Mouse (Mus musculus) CH12.LX (cell line): ENCODE measurements around the gene Lcn10. TPM values are rescaled to one million over a fixed set of nuclear protein-coding genes. Genes with fewer than 3 reads are reported as not detected.
A peak's percentile ranks its signal among the peaks of the same experiment; 100 is the strongest.
"Not testable (repeated sequence)": the region's sequence is repeated elsewhere in the genome, so short reads cannot be mapped to it uniquely, and the experiment has no call there.

ENCODE experiments used
- DNase-seq: peaks from one replicate; pipeline ENCODE4 v3.0.0-alpha.2; 2013; ENCODE audit errors: extremely low read depth
- H3K27ac ChIP-seq: 2 replicates; pipeline ENCODE4 v1.5.1; 2012; ENCODE audit warnings: low read depth, mild to moderate bottlenecking, control low read depth, moderate library complexity; ENCODE audit not compliant: insufficient read depth
- H3K27me3 ChIP-seq: replicated peaks from 2 replicates; pipeline ENCODE3; 2012; ENCODE audit warnings: inconsistent platforms
- H3K36me3 ChIP-seq, 2 experiments: replicated peaks in 1 of 2; 2 replicates each; pipeline versions ENCODE3 to v1.6.1; 2012; ENCODE audit warnings: inconsistent platforms in 1 of 2, low read length in 1 of 2, mild to moderate bottlenecking in 1 of 2, mixed read lengths in 1 of 2, moderate library complexity in 1 of 2; ENCODE audit not compliant: control insufficient read depth in 1 of 2, insufficient read depth in 1 of 2
- H3K4me1 ChIP-seq, 2 experiments: 2 replicates each; pipeline ENCODE4 v1.6.1; 2012; ENCODE audit warnings: inconsistent platforms in 1 of 2, moderate library complexity in 1 of 2; ENCODE audit not compliant: insufficient read depth in 2 of 2, control insufficient read depth in 1 of 2
- H3K4me2 ChIP-seq: 2 replicates; pipeline ENCODE4 v1.6.1; 2012; ENCODE audit warnings: low read depth, mild to moderate bottlenecking, control low read depth; ENCODE audit not compliant: poor library complexity, insufficient read depth, severe bottlenecking
- H3K4me3 ChIP-seq, 3 experiments: fragments of 150-350 bp in 1 of 3; sonication (generic) in 1 of 3; replicated peaks in 1 of 3; 2 replicates each; pipeline versions ENCODE3 to v1.5.1; 2011 to 2012; ENCODE audit warnings: low read depth in 2 of 3, low read length in 2 of 3, mild to moderate bottlenecking in 2 of 3, moderate library complexity in 2 of 3, control low read depth in 1 of 3, improper control_type of control experiment in 1 of 3, inconsistent platforms in 1 of 3, mixed read lengths in 1 of 3; ENCODE audit not compliant: poor library complexity in 1 of 3
- H3K79me2 ChIP-seq: replicated peaks from 2 replicates; pipeline ENCODE4 v1.6.1; 2012; ENCODE audit warnings: mild to moderate bottlenecking, moderate library complexity; ENCODE audit not compliant: control insufficient read depth, poor library complexity, insufficient read depth, severe bottlenecking; ENCODE audit errors: extremely low read depth
- H3K9ac ChIP-seq: 2 replicates; pipeline ENCODE4 v1.6.1; 2012; ENCODE audit warnings: low read depth, mild to moderate bottlenecking, control low read depth, moderate library complexity; ENCODE audit not compliant: insufficient read depth
- H3K9me3 ChIP-seq: replicated peaks from 2 replicates; pipeline ENCODE3; 2012; ENCODE audit warnings: low read length, inconsistent platforms, mixed read lengths
- BHLHE40 ChIP-seq: IDR thresholded peaks from 2 replicates; pipeline ENCODE4 v1.6.1; 2011; ENCODE audit warnings: mild to moderate bottlenecking, low read depth, low read length, improper control_type of control experiment
- E2F4 ChIP-seq: IDR thresholded peaks from 2 replicates; pipeline ENCODE4 v1.6.1; 2011; ENCODE audit warnings: low read depth, low read length, improper control_type of control experiment; ENCODE audit not compliant: insufficient replicate concordance
- ELF1 ChIP-seq: IDR thresholded peaks from 2 replicates; pipeline ENCODE4 v1.6.1; 2014; ENCODE audit warnings: low read depth, mild to moderate bottlenecking, inconsistent platforms, low read length, improper control_type of control experiment
- ETS1 ChIP-seq: conservative IDR thresholded peaks from 2 replicates; pipeline ENCODE4 v1.6.1; 2012; ENCODE audit warnings: low read depth, mild to moderate bottlenecking, inconsistent platforms, low read length, improper control_type of control experiment, moderate library complexity
- JUN ChIP-seq: IDR thresholded peaks from 2 replicates; pipeline ENCODE4 v1.6.1; 2011; ENCODE audit warnings: low read depth, mild to moderate bottlenecking, low read length, improper control_type of control experiment, moderate library complexity; ENCODE audit not compliant: insufficient read depth
- JUND ChIP-seq: conservative IDR thresholded peaks from 2 replicates; pipeline ENCODE4 v1.6.1; 2011; ENCODE audit warnings: low read depth, low read length, improper control_type of control experiment
- MAFK ChIP-seq: IDR thresholded peaks from 2 replicates; pipeline ENCODE4 v1.6.1; 2011; ENCODE audit warnings: low read length, improper control_type of control experiment; ENCODE audit not compliant: insufficient replicate concordance
- MAX ChIP-seq: IDR thresholded peaks from 2 replicates; pipeline ENCODE4 v1.6.1; 2011; ENCODE audit warnings: low read length, improper control_type of control experiment
- MYC ChIP-seq: IDR thresholded peaks from 2 replicates; pipeline ENCODE4 v1.6.1; 2011; ENCODE audit warnings: low read depth, mild to moderate bottlenecking, improper control_type of control experiment, low read length
- NELFE ChIP-seq: IDR thresholded peaks from 2 replicates; pipeline ENCODE4 v1.6.1; 2011; ENCODE audit warnings: low read depth, low read length, improper control_type of control experiment
- NRF1 ChIP-seq: IDR thresholded peaks from 2 replicates; pipeline ENCODE4 v1.6.1; 2014; ENCODE audit warnings: low read depth, mild to moderate bottlenecking, inconsistent platforms, low read length, improper control_type of control experiment, moderate library complexity
- PAX5 ChIP-seq: IDR thresholded peaks from 2 replicates; pipeline ENCODE4 v1.6.1; 2012; ENCODE audit warnings: low read length, inconsistent platforms, mixed read lengths
- POLR2AphosphoS2 ChIP-seq: IDR thresholded peaks from 2 replicates; pipeline ENCODE4 v1.6.1; 2011; ENCODE audit warnings: low read depth, low read length, improper control_type of control experiment
- RAD21 ChIP-seq: IDR thresholded peaks from 2 replicates; pipeline ENCODE4 v1.6.1; 2011; ENCODE audit warnings: low read depth, mild to moderate bottlenecking, low read length, improper control_type of control experiment, moderate library complexity
- RCOR1 ChIP-seq: conservative IDR thresholded peaks from 2 replicates; pipeline ENCODE4 v1.6.1; 2012; ENCODE audit warnings: low read depth, mild to moderate bottlenecking, inconsistent platforms, low read length, improper control_type of control experiment
- SMC3 ChIP-seq: IDR thresholded peaks from 2 replicates; pipeline ENCODE4 v1.6.1; 2011; ENCODE audit warnings: low read depth, low read length, improper control_type of control experiment
- TBP ChIP-seq: conservative IDR thresholded peaks from 2 replicates; pipeline ENCODE4 v1.6.1; 2011; ENCODE audit warnings: low read depth, low read length, improper control_type of control experiment
- TCF12 ChIP-seq: IDR thresholded peaks from 2 replicates; pipeline ENCODE4 v1.6.1; 2014; ENCODE audit warnings: low read depth, mild to moderate bottlenecking, inconsistent platforms, low read length, improper control_type of control experiment
- UBTF ChIP-seq: IDR thresholded peaks from 2 replicates; pipeline ENCODE4 v1.6.1; 2012; ENCODE audit warnings: low read depth, mild to moderate bottlenecking, inconsistent platforms, low read length, improper control_type of control experiment, moderate library complexity
- USF1 ChIP-seq: IDR thresholded peaks from 2 replicates; pipeline ENCODE4 v1.6.1; 2014; ENCODE audit warnings: low read depth, mild to moderate bottlenecking, inconsistent platforms, low read length, improper control_type of control experiment
- ZC3H11A ChIP-seq: IDR thresholded peaks from 2 replicates; pipeline ENCODE4 v1.6.1; 2012; ENCODE audit warnings: low read depth, mild to moderate bottlenecking, inconsistent platforms, low read length, improper control_type of control experiment
- ZMIZ1 ChIP-seq: IDR thresholded peaks from 2 replicates; pipeline ENCODE4 v1.6.1; 2012; ENCODE audit warnings: low read depth, mild to moderate bottlenecking, inconsistent platforms, low read length, improper control_type of control experiment
- dilution Hi-C: fragments of 300-500 bp; cut with MboI; formaldehyde crosslinking; loops from 2 replicates; pipeline ENCODE4 v1.14.3; 2020; ENCODE audit warnings: low sequenced_read_pairs; ENCODE audit not compliant: extremely low pct_unique_long_range_greater_than_20kb, extremely low pct_ligation_motif_present
- in situ Hi-C: fragments of 300-500 bp; cut with MboI; formaldehyde crosslinking; loops from 3 replicates; pipeline ENCODE4 v1.14.3; 2019; ENCODE audit warnings: low sequenced_read_pairs, low pct_ligation_motif_present, low pct_unique_long_range_greater_than_20kb, mixed read lengths
- polyA plus RNA-seq: library from polyadenylated mRNA; unstranded; fragments of >175 nt; gene quantifications from 2 replicates; pipeline ENCODE4 v1.2.1, GENCODE M21; 2012; ENCODE audit warnings: low read depth; ENCODE audit not compliant: insufficient read length
- total RNA-seq, 2 experiments: library from RNA; depleted of rRNA; stranded (reverse); fragments of 300-350 nt in 1 of 2; fragments of >200 nt in 1 of 2; gene quantifications; 2 replicates each; pipeline ENCODE4 v1.2.3; 2012 to 2014

The Lcn10 gene
- total and polyA plus RNA-seq, 3 experiments = not detected

- H3K36me3 ChIP-seq = no peaks in the 10 kb centered on the region
- DNase-seq = no peak
- H3K27ac ChIP-seq = no peak overlapping the region
- no peak overlapping the region for H3K9ac ChIP-seq
- dilution Hi-C loops = no loop called here
- no peak overlapping the region for H3K4me2 ChIP-seq
- no peaks in the 10 kb centered on the region for H3K9me3 ChIP-seq
- TF ChIP-seq MAFK (no peak), BHLHE40 (no peak), NELFE (no peak), E2F4 (no peak), ELF1 (no peak), USF1 (no peak)
- H3K79me2 ChIP-seq = no peaks in the 10 kb centered on the region
- no peak overlapping the region for H3K4me3 ChIP-seq
- H3K27me3 ChIP-seq = peaks cover 10% of the 10 kb centered on the region
- in situ Hi-C loops = no loop called here
- H3K4me1 ChIP-seq = peaks cover 5 to 36% of the 10 kb centered on the region in 2 experiments; a peak in 2 of 4 replicates
Measured at GRCm38 (mm10) chr2:25698696-25699095, 16.2 kb downstream of the Lcn10 start.

DNA sequence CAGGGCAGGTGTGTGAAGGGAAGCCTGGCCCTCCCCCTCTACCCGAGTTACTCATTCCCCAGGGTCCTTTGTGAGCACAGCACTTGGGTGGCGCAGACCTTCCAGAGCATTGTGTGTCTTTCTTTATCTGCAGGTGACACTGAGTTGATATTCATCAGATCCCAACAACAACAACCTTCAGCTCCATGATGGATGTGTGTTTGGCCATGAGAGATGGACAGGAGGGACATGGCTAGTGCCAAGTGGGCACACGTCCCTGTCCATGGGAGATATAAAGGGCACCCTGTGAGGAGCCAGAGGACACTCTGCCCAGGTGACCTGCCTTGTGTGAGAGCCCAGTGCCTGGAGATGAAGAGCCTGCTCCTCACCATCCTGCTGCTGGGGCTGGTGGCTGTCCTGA, 17.2 kb downstream of the Lcn10 start, which contains the start of gene Obp2a:
Gene Obp2a, plus strand, starts transcription at position 301 of the 400 bp plus-strand sequence.
- H3K4me2 ChIP-seq, H3K4me3 ChIP-seq, H3K36me3 ChIP-seq, dilution Hi-C loops, H3K27ac ChIP-seq, H3K9me3 ChIP-seq, H3K9ac ChIP-seq, DNase-seq, H3K79me2 ChIP-seq, in situ Hi-C loops: not testable (repeated sequence)
- Histone ChIP-seq H3K27me3 (peaks cover 17% of the 10 kb centered on the region), H3K4me1 (peaks cover 5 to 36% of the 10 kb centered on the region in 2 experiments; a peak in 2 of 4 replicates)

DNA sequence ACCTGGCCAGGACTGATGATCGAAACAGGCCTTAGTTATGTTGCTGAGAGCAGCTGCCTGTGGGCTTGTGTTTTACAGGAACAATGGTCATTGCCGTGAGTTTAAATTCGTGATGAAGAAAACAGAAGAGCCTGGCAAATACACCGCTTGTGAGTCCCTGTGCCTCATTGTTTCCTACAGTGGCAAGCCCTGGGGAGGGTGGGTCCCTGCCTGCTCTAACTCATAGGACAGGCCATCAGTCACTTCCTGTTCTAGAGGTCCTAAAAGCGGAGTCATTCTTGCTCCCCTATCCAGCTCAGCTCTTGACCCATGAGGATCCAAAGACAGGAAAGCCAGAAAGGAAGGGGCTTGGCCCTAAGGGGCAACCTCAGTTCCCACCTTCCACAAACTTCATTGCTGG, 18.5 kb downstream of the Lcn10 start:
- TF ChIP-seq POLR2AphosphoS2 (no peak), MYC (no peak), ZC3H11A (no peak), MAFK (no peak), RCOR1 (no peak), SMC3 (no peak), JUND (no peak), RAD21 (no peak), TBP (no peak), NRF1 (no peak), PAX5 (no peak), TCF12 (no peak), UBTF (no peak), E2F4 (no peak), ETS1 (no peak), ZMIZ1 (no peak), BHLHE40 (no peak), MAX (no peak), JUN (no peak), ELF1 (no peak)
- H3K4me3 ChIP-seq = no peak overlapping the region
- in situ Hi-C loops (no loop called here), dilution Hi-C loops (no loop called here)
- no peaks in the 10 kb centered on the region for H3K36me3 ChIP-seq
- peaks cover 5 to 36% of the 10 kb centered on the region in 2 experiments; a peak in 2 of 4 replicates for H3K4me1 ChIP-seq
- H3K27ac ChIP-seq = no peak overlapping the region
- DNase-seq = peak; percentile 25
- no peak overlapping the region for H3K4me2 ChIP-seq
- H3K79me2 ChIP-seq = no peaks in the 10 kb centered on the region
- no peaks in the 10 kb centered on the region for H3K9me3 ChIP-seq
- H3K9ac ChIP-seq = no peak overlapping the region
- H3K27me3 ChIP-seq = peaks cover 17% of the 10 kb centered on the region
